Mouse (Mus musculus) lung, adult 2 months (tissue): ENCODE measurements at regions not wholly inside any gene's neighbourhood (a gene's known extent, or its start where the extent isn't known, plus 50 kb on each side); places are given as distances from the start of the nearest gene placed in this dataset.

Experiments
- CTCF ChIP-seq: fragments of 200-500 bp; IDR thresholded peaks from 2 replicates; pipeline ENCODE4 v1.5.1; 2011; ENCODE audit warnings: mild to moderate bottlenecking, low read length, control low read depth; ENCODE audit not compliant: insufficient read depth
- POLR2A ChIP-seq: fragments of 200-500 bp; IDR thresholded peaks from 2 replicates; pipeline ENCODE4 v1.6.1; 2011; ENCODE audit warnings: low read depth, mild to moderate bottlenecking, control low read depth, low read length, borderline replicate concordance; ENCODE audit errors: extremely low read depth

DNA sequence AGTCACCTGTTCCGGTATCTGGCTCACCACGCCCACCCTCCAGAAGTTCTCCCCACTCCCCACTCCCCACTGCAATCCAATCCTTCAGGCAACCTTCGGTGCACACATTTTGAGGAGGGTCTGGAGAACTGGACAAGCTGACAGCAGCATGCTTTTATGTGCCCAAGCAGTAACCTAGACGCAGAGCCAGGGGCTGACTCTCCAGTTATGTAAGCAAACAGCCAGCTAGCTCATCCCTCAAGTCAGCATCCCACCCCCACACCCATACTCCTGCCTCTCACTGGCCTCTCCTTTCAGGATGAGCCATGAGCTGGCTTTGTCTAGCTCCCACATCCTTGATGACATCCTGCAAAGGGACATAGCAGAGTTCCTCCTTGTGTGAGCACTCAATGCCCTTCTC is 142.8 kb upstream of the Cadm1 start:
- TF ChIP-seq POLR2A (no peak), CTCF (no peak)
